Mouse (Mus musculus) thymus, postnatal 14 days (tissue): ENCODE data around the gene Emc10.

Experiments used
- DNase-seq: peaks from one replicate; pipeline ENCODE4 v3.0.0; 2021

The Emc10 gene

DNA sequence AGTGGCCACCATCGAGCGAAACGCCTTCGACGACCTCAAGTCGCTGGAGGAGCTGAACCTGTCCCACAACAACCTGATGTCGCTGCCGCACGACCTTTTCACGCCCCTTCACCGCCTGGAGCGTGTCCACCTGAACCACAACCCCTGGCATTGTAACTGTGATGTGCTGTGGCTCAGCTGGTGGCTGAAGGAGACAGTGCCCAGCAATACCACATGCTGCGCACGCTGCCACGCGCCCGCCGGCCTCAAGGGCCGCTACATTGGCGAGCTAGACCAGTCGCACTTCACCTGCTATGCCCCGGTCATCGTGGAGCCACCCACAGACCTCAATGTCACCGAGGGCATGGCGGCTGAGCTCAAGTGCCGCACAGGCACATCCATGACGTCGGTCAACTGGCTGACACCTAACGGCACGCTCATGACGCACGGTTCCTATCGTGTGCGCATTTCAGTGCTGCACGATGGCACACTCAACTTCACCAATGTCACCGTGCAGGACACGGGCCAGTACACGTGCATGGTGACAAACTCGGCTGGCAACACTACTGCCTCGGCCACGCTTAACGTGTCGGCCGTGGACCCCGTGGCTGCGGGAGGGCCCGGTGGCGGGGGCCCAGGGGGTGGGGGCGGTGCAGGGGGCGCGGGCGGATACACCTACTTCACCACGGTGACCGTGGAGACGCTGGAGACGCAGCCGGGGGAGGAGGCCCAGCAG lies 34.7 kb downstream of the Emc10 start:
- DNase-seq: no peak

DNA sequence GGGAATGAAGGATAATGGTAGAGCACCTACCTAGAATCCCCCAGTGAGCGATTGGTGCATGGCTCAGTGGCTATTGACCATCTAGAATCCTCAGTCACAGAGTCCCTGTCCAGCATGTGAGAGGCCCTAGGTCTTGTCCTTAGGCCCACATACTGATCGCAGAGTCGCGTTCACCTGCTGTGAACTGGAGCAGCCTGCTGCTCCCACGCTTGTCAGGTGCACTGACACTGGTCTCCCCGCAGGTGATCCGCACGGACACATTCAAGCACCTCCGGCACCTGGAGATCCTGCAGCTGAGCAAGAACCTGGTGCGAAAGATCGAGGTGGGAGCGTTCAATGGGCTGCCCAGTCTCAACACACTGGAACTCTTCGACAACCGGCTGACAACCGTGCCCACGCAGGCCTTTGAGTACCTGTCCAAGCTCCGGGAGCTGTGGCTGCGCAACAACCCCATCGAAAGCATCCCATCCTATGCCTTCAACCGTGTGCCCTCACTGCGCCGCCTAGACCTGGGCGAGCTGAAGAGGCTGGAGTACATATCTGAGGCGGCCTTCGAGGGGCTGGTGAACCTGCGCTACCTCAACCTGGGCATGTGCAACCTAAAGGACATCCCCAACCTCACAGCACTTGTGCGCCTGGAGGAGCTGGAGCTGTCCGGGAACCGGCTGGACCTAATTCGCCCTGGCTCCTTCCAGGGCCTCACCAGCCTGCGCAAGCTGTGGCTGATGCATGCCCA lies 35.4 kb downstream of the Emc10 start:
- DNase-seq: no peak

GRCm38 (mm10) chr7:44460067-44460466 lies 36.3 kb downstream of the Emc10 start:
- DNase-seq: no peak

DNA sequence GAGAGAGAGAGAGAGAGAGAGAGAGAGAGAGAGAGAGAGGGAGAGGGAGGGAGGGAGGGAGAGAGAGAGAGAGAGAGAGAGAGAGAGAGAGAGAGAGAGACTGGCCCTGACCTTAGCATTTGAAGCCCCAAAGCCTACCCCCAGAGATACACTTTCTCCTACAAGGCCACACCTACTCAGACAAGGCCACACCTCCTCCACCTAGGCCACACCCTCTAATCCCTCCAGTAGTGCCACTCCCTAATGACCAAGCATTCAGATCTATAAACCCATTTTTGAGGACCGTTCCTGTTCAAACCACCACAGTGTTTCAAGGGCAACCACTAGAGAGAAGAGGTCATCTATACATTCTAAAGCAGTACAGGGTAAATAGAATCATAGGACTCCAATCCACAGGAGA lies 40.0 kb downstream of the Emc10 start:
- no peak for DNase-seq

DNA sequence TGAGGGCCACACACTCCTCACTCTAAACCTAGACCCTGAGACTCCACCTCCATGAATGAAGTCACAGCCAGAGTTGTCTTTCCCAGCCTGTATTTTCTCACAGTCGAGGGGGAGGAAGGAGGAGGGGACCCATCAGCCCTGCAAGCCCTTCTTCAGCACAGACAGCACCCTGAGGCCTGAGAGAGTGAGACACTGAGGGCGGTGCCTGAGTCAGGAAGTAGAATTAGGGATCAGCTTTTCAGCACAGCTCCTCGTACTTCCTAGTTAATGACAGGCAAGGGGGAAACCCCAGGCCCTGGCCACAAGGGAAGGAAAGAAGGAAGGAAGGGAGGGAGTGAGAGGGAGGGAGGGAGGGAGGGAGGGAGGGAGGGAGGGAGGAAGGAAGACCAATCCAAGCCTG lies 43.1 kb downstream of the Emc10 start:
- DNase-seq: no peak

DNA sequence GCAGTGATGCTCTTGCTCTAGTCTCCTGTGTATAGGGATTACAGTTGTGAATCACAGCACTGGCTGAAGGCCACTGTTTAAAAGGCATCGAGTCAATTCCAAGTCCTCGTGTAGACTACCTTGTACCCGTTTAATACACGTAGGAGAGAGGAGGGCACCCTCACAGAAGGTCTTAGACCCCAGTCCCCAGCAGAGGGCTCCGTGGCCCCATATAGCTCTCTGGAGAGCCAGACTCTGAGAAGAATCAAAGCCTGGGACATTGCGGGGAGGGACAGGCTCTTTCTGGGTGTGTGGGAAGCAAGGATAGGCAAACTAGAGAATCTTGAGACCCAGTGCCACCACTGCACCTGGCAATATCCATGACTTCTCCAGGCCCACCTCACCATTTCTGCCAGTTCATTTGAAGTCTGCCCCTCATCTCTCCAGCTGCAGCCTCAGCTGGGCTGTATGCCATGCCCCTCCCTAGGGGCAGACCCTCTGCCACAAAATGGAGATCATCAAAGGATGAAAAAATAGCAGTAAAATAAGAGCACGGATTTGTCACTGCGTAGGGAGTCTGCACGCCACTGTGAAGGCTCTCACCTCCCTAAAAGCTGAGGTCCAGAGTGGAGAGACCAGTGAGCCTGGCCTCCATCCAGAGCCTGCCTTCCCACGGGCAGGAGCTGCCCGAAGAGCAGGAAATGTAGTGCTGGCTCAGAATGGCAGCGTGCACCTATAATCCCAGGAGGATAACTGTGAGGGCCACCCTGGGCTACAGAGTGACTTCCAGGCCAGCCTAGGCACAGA lies 50.1 kb downstream of the Emc10 start:
- no peak for DNase-seq

- no peak for DNase-seq
These were observed 50.8 kb downstream of the Emc10 start for GRCm38 (mm10) chr7:44445528-44445923.

DNA sequence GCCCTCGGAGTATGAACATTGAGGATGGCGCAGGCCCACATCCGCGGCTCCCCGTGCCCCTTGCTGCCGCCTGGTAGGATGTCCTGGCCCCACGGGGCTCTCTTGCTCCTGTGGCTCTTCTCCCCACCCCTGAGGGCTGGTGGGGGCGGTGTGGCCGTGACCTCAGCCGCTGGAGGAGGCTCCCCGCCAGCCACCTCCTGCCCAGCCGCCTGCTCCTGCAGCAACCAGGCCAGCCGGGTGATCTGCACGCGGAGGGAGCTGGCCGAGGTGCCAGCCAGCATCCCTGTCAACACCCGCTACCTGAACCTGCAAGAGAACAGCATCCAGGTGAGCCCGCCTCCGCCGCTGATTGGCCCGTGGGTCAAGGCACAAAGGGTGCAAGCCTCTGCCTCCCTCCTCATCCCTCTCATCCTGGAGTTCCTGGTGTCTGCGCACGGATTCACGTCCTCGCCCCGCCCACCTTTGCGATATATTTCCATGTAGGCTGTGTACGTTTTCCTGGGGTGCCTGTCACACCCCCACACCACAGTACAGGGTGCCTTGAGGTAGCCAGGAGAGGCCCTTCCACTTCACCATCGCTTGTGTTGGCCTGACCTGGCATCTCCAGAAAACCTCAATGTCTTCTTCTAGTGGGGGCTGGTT lies 51.3 kb downstream of the Emc10 start:
- DNase-seq: no peak

GRCm38 (mm10) chr7:44443268-44444173 lies 52.8 kb downstream of the Emc10 start:
- no peak for DNase-seq

GRCm38 (mm10) chr7:44442407-44442821 lies 53.9 kb downstream of the Emc10 start:
- DNase-seq: no peak

GRCm38 (mm10) chr7:44441648-44442109 lies 54.6 kb downstream of the Emc10 start:
- DNase-seq: no peak

- no peak for DNase-seq
These were observed 55.1 kb downstream of the Emc10 start for GRCm38 (mm10) chr7:44441180-44441579.

DNA sequence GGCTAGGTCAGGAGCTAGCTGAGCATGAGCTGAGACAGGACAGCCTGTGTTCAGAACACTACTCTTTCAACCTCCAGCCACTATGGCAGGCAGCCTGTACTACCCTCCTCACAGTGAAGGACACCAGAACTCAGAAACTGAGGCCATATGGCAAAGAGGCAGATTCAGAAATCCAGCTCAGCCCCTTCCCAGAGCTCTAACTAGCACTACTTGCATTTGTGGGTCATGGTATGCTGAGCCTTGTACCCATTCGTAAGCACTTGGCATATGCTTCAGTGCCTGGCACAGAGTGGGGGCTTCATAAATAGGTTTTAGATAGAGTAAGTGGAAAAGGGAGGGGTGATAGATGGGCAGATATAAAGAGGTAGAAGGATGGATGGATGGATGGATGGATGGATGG lies 55.9 kb downstream of the Emc10 start:
- DNase-seq: no peak
